Mouse (Mus musculus) embryonic facial prominence, embryonic 11.5 days (tissue): ENCODE results near the gene Macrod2. TPM values are rescaled to one million over a fixed set of nuclear protein-coding genes. Genes with fewer than 3 reads are reported as not detected.

Source experiments
- ATAC-seq: fragments of 200-750 bp; cut with Nextera tagmentation; replicated peaks from 2 replicates; pipeline ENCODE4 v1.8.0; 2017; ENCODE audit warnings: low read depth; ENCODE audit not compliant: insufficient number of reproducible peaks, low FRiP score, low TSS enrichment
- DNase-seq: peaks from one replicate; pipeline ENCODE4 v3.0.0-alpha.2; 2015; ENCODE audit warnings: low spot score
- H3K27ac ChIP-seq: fragments of 300-500 bp; sonication (generic); replicated peaks from 2 replicates; pipeline ENCODE4 v1.5.1; 2014; ENCODE audit warnings: mild to moderate bottlenecking, low read depth, low read length, control low read depth
- H3K27me3 ChIP-seq: fragments of 300-500 bp; sonication (generic); 2 replicates; pipeline ENCODE4 v1.6.1; 2014; ENCODE audit warnings: mild to moderate bottlenecking, low read length, moderate library complexity, mixed read lengths; ENCODE audit not compliant: control insufficient read depth, insufficient read depth
- H3K36me3 ChIP-seq: fragments of 300-500 bp; sonication (generic); replicated peaks from 2 replicates; pipeline ENCODE4 v1.6.1; 2014; ENCODE audit warnings: low read depth, mild to moderate bottlenecking, low read length, moderate library complexity, mixed read lengths; ENCODE audit not compliant: control insufficient read depth, insufficient read depth
- H3K4me1 ChIP-seq: fragments of 300-500 bp; sonication (generic); 2 replicates; pipeline ENCODE4 v1.6.1; 2014; ENCODE audit warnings: low read length, mixed read lengths; ENCODE audit not compliant: control insufficient read depth, insufficient read depth
- H3K4me2 ChIP-seq: fragments of 300-500 bp; sonication (generic); 2 replicates; pipeline ENCODE4 v1.6.1; 2014; ENCODE audit warnings: low read depth, mild to moderate bottlenecking, control low read depth, low read length, moderate library complexity
- H3K4me3 ChIP-seq: fragments of 300-500 bp; sonication (generic); 2 replicates; pipeline ENCODE4 v1.5.1; 2014; ENCODE audit warnings: low read depth, low read length, control low read depth
- H3K9ac ChIP-seq: fragments of 300-500 bp; sonication (generic); replicated peaks from 2 replicates; pipeline ENCODE4 v1.6.1; 2014; ENCODE audit warnings: mild to moderate bottlenecking, control low read depth, low read length
- H3K9me3 ChIP-seq: fragments of 300-500 bp; sonication (generic); replicated peaks from 2 replicates; pipeline ENCODE4 v1.6.1; 2016; ENCODE audit warnings: mild to moderate bottlenecking, low read length, inconsistent platforms, mixed read lengths; ENCODE audit not compliant: control insufficient read depth
- WGBS: fragments of 180-500 bp; shearing (Covaris S2); extraction: QIAGEN DNeasy Blood & Tissue Kit; methylation state at CpG from one replicate; pipeline ENCODE4 v1.1.7; 2014; 5-methylcytosine and 5-hydroxymethylcytosine counted together
- polyA plus RNA-seq: library from polyadenylated mRNA; unstranded; fragments of >200 nt; fragmentation: Nextera tagmentation; extraction: Ambion mirVana; gene quantifications from 2 replicates; pipeline ENCODE4 v1.2.1, GENCODE M21; 2014

The Macrod2 gene
- polyA plus RNA-seq, 1 experiment from 2014 or later = 33.8 TPM

DNA sequence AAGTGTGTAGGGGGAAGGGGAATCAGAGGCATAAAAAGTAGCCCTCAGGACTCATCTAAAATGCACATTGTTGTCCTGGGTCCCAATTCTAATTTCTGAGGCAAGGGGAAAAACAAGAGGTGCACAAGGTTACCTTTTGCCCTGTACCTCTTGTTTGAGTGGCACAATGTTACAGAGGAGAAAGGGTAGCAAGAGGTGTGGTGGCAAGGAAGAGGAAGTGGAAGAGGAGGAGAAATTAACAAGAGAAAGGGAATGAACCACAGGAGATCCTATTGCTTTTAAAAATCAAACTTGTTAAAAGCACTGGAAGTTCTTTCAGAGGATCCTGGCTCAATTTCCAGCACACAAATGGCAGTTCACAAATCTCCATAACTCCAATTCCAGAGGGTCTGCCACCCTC is 1183.1 kb downstream of the Macrod2 start:
- DNase-seq (no peak), ATAC-seq (no peak)
- Histone ChIP-seq H3K27me3 (no peaks in the 10 kb centered on the region), H3K9ac (no peak overlapping the region), H3K4me2 (no peak overlapping the region), H3K4me3 (no peak overlapping the region), H3K9me3 (no peaks in the 10 kb centered on the region), H3K36me3 (no peaks in the 10 kb centered on the region), H3K27ac (no peak overlapping the region), H3K4me1 (no peaks in the 10 kb centered on the region)

GRCm38 (mm10) chr2:141582431-141582830 is 1187.3 kb downstream of the Macrod2 start:
- no peak overlapping the region for H3K9ac ChIP-seq
- no peaks in the 10 kb centered on the region for H3K27me3 ChIP-seq
- H3K4me1 ChIP-seq = no peaks in the 10 kb centered on the region
- no peak overlapping the region for H3K4me2 ChIP-seq
- no peaks in the 10 kb centered on the region for H3K9me3 ChIP-seq
- no peak overlapping the region for H3K4me3 ChIP-seq
- no peaks in the 10 kb centered on the region for H3K36me3 ChIP-seq
- no peak overlapping the region for H3K27ac ChIP-seq
- ATAC-seq = no peak
- 83% methylated on average over 3 of the region's 3 CpGs for WGBS
- no peak for DNase-seq

- 23% methylated on average over 4 of the region's 4 CpGs for WGBS
- H3K36me3 ChIP-seq = no peaks in the 10 kb centered on the region
- no peaks in the 10 kb centered on the region for H3K9me3 ChIP-seq
- no peak for ATAC-seq
- H3K27me3 ChIP-seq = no peaks in the 10 kb centered on the region
- no peaks in the 10 kb centered on the region for H3K4me1 ChIP-seq
- no peak overlapping the region for H3K4me2 ChIP-seq
- H3K4me3 ChIP-seq = no peak overlapping the region
- DNase-seq = no peak
- no peak overlapping the region for H3K27ac ChIP-seq
- H3K9ac ChIP-seq = no peak overlapping the region
Measured at GRCm38 (mm10) chr2:141582933-141583332, 1187.8 kb downstream of the Macrod2 start.

DNA sequence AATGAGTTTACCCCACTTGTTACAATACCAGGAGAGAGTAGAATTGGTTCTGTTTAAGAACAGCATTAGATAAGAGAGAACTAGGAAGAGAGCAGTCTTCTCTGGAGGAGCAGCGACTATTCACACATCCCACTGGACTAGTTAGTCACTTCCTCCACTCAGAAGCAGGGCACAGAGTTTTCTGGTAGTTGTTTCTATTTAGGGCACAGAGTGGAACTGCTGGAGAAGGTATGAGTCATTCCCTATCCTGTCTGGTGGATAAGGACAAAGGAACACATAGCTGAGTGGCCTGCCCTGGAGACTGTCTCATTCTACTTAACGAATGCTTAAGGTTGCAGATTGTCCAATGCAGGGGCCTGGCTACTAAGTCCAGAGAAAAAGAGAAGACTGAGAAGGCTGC is 1192.2 kb downstream of the Macrod2 start:
- no peaks in the 10 kb centered on the region for H3K4me1 ChIP-seq
- H3K9ac ChIP-seq = no peak overlapping the region
- H3K27me3 ChIP-seq = no peaks in the 10 kb centered on the region
- H3K9me3 ChIP-seq = no peaks in the 10 kb centered on the region
- no peak overlapping the region for H3K4me2 ChIP-seq
- ATAC-seq (no peak), DNase-seq (no peak)
- H3K27ac ChIP-seq = no peak overlapping the region
- 82% methylated on average over 2 of the region's 2 CpGs for WGBS
- H3K36me3 ChIP-seq = no peaks in the 10 kb centered on the region
- H3K4me3 ChIP-seq = no peak overlapping the region

- Histone ChIP-seq H3K4me1 (no peaks in the 10 kb centered on the region), H3K9ac (no peak overlapping the region), H3K4me3 (no peak overlapping the region), H3K27ac (no peak overlapping the region), H3K27me3 (no peaks in the 10 kb centered on the region), H3K9me3 (no peaks in the 10 kb centered on the region), H3K36me3 (no peaks in the 10 kb centered on the region), H3K4me2 (no peak overlapping the region)
- 23% methylated on average over 4 of the region's 4 CpGs for WGBS
- DNase-seq = peak; percentile 83
- ATAC-seq = 0 out of 2 replicates have a peak, but pooled peaks have one; percentile 73
Measured at GRCm38 (mm10) chr2:141591326-141591725, 1196.2 kb downstream of the Macrod2 start.

DNA sequence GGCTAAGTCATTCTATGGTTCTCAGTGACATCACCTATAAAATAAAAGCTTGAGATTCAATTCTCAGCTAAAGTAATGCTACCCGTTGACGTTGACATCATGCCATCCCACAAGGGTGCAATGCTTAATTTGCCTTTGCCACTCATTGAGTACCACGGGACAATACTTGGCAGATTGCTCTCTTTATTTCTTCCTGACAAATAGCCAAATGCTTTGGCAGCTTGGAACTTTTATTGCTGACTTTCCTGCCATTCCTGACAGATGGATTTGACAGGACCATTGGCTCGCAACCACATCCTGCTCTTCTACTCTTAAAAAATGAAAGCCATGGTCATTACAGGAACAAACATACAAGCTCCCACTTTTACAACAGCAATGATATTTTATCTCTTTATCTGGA is 1199.7 kb downstream of the Macrod2 start:
- Histone ChIP-seq H3K9ac (no peak overlapping the region), H3K36me3 (no peaks in the 10 kb centered on the region), H3K9me3 (no peaks in the 10 kb centered on the region), H3K4me3 (no peak overlapping the region), H3K27me3 (no peaks in the 10 kb centered on the region), H3K27ac (no peak overlapping the region), H3K4me1 (no peaks in the 10 kb centered on the region), H3K4me2 (no peak overlapping the region)
- DNase-seq = no peak
- WGBS = 84% methylated on average over 4 of the region's 4 CpGs
- ATAC-seq = no peak

DNA sequence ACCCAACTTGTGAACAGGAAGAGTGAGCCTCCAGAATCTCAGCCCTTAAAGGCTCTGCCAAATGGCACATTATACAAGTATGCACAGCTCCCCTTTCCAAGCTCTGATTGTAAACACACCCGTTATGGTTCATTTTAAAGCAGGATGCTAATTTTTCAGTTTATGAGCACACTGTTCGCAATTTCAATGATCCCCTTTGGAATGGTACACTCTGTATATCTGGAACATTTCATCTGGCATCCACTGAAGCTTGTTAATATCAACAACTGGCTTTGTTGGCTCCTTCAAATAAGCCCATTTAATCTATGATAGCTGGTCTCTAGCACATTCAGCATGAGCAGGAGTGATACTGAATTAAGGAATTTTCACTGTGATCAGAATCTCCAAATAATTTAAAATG is 1222.6 kb downstream of the Macrod2 start:
- Histone ChIP-seq H3K36me3 (no peaks in the 10 kb centered on the region), H3K9me3 (no peaks in the 10 kb centered on the region), H3K9ac (no peak overlapping the region), H3K4me3 (no peak overlapping the region), H3K4me1 (no peaks in the 10 kb centered on the region), H3K4me2 (no peak overlapping the region), H3K27me3 (no peaks in the 10 kb centered on the region), H3K27ac (no peak overlapping the region)
- ATAC-seq (no peak), DNase-seq (no peak)
- WGBS = 77% methylated on average over 2 of the region's 2 CpGs

GRCm38 (mm10) chr2:141618257-141618656 is 1223.1 kb downstream of the Macrod2 start:
- no peaks in the 10 kb centered on the region for H3K9me3 ChIP-seq
- ATAC-seq (no peak), DNase-seq (no peak)
- H3K27me3 ChIP-seq = no peaks in the 10 kb centered on the region
- no peak overlapping the region for H3K27ac ChIP-seq
- H3K36me3 ChIP-seq = no peaks in the 10 kb centered on the region
- H3K9ac ChIP-seq = no peak overlapping the region
- no peaks in the 10 kb centered on the region for H3K4me1 ChIP-seq
- H3K4me2 ChIP-seq = no peak overlapping the region
- 84% methylated on average over 5 of the region's 5 CpGs for WGBS
- no peak overlapping the region for H3K4me3 ChIP-seq
